Mouse (Mus musculus): ENCODE measurements around the gene Maneal.

GRCm38 (mm10) chr4:124888702-124889101, 26.7 kb upstream of the Maneal start:
- TF ChIP-seq CTCF (IDR thresholded peaks at IDR 0.05 in 2 of 3, conservative IDR thresholded peaks at IDR 0.05 in 1 of 3; ENCODE audit: control insufficient read depth in 1 of 3, insufficient read depth in 1 of 3, low read depth in 2 of 3, low read length in 3 of 3, poor library complexity in 1 of 3, severe bottlenecking in 1 of 3) (no peak), EP300 (IDR thresholded peaks at IDR 0.05; ENCODE audit: low read depth in 1 of 2, low read length in 2 of 2) (no peak), GATA1 (IDR thresholded peaks at IDR 0.05; ENCODE audit: low read depth, low read length) (no peak), MAX (IDR thresholded peaks at IDR 0.05; ENCODE audit: low read length) (no peak), NRF1 (IDR thresholded peaks at IDR 0.05; ENCODE audit: insufficient read depth, low read depth, low read length, poor library complexity, severe bottlenecking) (no peak), USF2 (IDR thresholded peaks at IDR 0.05; ENCODE audit: borderline replicate concordance in 1 of 2, insufficient read depth in 1 of 2, low read depth in 1 of 2, low read length in 2 of 2) (no peak), JUND (IDR thresholded peaks at IDR 0.05; ENCODE audit: low read depth, low read length) (no peak), CHD2 (IDR thresholded peaks at IDR 0.05; ENCODE audit: low read length) (no peak), ELF1 (IDR thresholded peaks at IDR 0.05; ENCODE audit: low read depth, low read length) (no peak), CHD1 (IDR thresholded peaks at IDR 0.05; ENCODE audit: low read depth, low read length) (no peak), POLR2A (IDR thresholded peaks at IDR 0.05; ENCODE audit: control insufficient read depth in 1 of 2, insufficient read depth in 1 of 2, low read depth in 1 of 2, low read length in 2 of 2, poor library complexity in 1 of 2) (no peak), POLR2AphosphoS2 (IDR thresholded peaks at IDR 0.05; ENCODE audit: low read length) (no peak)

All from MEL (cell line).